ENCODE assay signal across 25 mouse cellular contexts in genomic region chr3:149090103-149090502, GRCm38 (mm10).
A peak's percentile ranks its signal among the peaks of the same experiment; 100 is the strongest.
DNase-seq lines count a peak whose midpoint lies in the region; ATAC-seq lines count a peak whose summit lies in the region.
"Had no signal": no experiment of that assay in that cellular context is flagged by ENCODE, and none has a peak within 500 bp of the region (broad histone marks: within the 10 kb centered on the region; RNA-seq: fewer than 3 reads in every experiment).

No protein-coding gene starts in this region.

- H3K36me3 ChIP-seq in midbrain, embryonic 11.5 days (ENCODE audit: control insufficient read depth, insufficient read depth, low read length) = no peaks in the 10 kb centered on the region
- no peaks in the 10 kb centered on the region for H3K36me3 ChIP-seq in midbrain, embryonic 16.5 days (ENCODE audit: control insufficient read depth, insufficient read depth, low read length)
- H3K36me3 ChIP-seq in neural tube, embryonic 13.5 days = no peaks in the 10 kb centered on the region
- H3K36me3 ChIP-seq: heart, embryonic 12.5 days; limb, embryonic 13.5 days; liver, embryonic 12.5 days; stomach, embryonic 15.5 days had no signal

- no peaks in the 10 kb centered on the region for H3K9me3 ChIP-seq in midbrain, embryonic 11.5 days (ENCODE audit: control insufficient read depth, low read length)
- H3K9me3 ChIP-seq in midbrain, embryonic 16.5 days (replicated peaks; ENCODE audit: control insufficient read depth, low read length, poor library complexity, severe bottlenecking) = no peaks in the 10 kb centered on the region
- H3K9me3 ChIP-seq in neural tube, embryonic 13.5 days = no peaks in the 10 kb centered on the region
- H3K9me3 ChIP-seq: heart, embryonic 12.5 days; limb, embryonic 13.5 days; liver, embryonic 12.5 days; stomach, embryonic 15.5 days had no signal

- H3K9ac ChIP-seq in midbrain, embryonic 11.5 days (ENCODE audit: low read length) = no peak overlapping the region
- no peak overlapping the region for H3K9ac ChIP-seq in midbrain, embryonic 16.5 days (ENCODE audit: low read depth, low read length)
- H3K9ac ChIP-seq in neural tube, embryonic 13.5 days = no peak overlapping the region
- H3K9ac ChIP-seq: heart, embryonic 12.5 days; limb, embryonic 13.5 days; liver, embryonic 12.5 days; stomach, embryonic 15.5 days had no signal

- H3K4me3 ChIP-seq in midbrain, embryonic 11.5 days (ENCODE audit: low read depth, low read length) = no peak overlapping the region
- no peak overlapping the region for H3K4me3 ChIP-seq in midbrain, embryonic 16.5 days (ENCODE audit: low read depth, low read length)
- no peak overlapping the region for H3K4me3 ChIP-seq in neural tube, embryonic 13.5 days
- H3K4me3 ChIP-seq: heart, embryonic 12.5 days; limb, embryonic 13.5 days; liver, embryonic 12.5 days; stomach, embryonic 15.5 days had no signal

- H3K4me2 ChIP-seq in midbrain, embryonic 11.5 days = no peak overlapping the region
- no peak overlapping the region for H3K4me2 ChIP-seq in midbrain, embryonic 16.5 days (ENCODE audit: low read length)
- no peak overlapping the region for H3K4me2 ChIP-seq in neural tube, embryonic 13.5 days
- H3K4me2 ChIP-seq: heart, embryonic 12.5 days; limb, embryonic 13.5 days; liver, embryonic 12.5 days; stomach, embryonic 15.5 days had no signal

- WGBS in midbrain, embryonic 11.5 days = 64% methylated on average over 5 of the region's 5 CpGs
- 62% methylated on average over 5 of the region's 5 CpGs for WGBS in midbrain, embryonic 16.5 days
- 23% methylated on average over 5 of the region's 5 CpGs for WGBS in neural tube, embryonic 13.5 days

- peak; percentile 45 for DNase-seq in embryo, embryonic 10 days (ENCODE audit: low spot score)
- no peak for DNase-seq in embryo, embryonic 9.5 days (ENCODE audit: extremely low spot score)
- peak; percentile 87 for DNase-seq in midbrain, embryonic 11.5 days (ENCODE audit: low spot score, missing footprints)
- peak; percentile 53 for DNase-seq in forelimb bud, embryonic 11.5 days (ENCODE audit: low read depth, low spot score)
- no peak for DNase-seq in kidney, postnatal 10 days
- no peak for DNase-seq in adrenal gland, adult 18-20 months (ENCODE audit: low spot score in 2 of 2)
- DNase-seq: adrenal gland, postnatal 10 days; cerebellum, adult 2 months; gastrocnemius, postnatal 14 days; heart, adult 18-20 months; heart, postnatal 10 days; kidney, adult 2 months; lung, adult 18-20 months; lung, postnatal 10 days; midbrain, embryonic 14.5 days; right cerebral cortex, adult 18-20 months; thymus, postnatal 36 days had no signal

- peaks cover 21% of the 10 kb centered on the region for H3K4me1 ChIP-seq in midbrain, embryonic 11.5 days (ENCODE audit: control insufficient read depth, insufficient read depth, low read length)
- H3K4me1 ChIP-seq in midbrain, embryonic 16.5 days (ENCODE audit: control insufficient read depth, insufficient read depth, low read length) = peaks cover 6% of the 10 kb centered on the region
- peaks cover 25% of the 10 kb centered on the region for H3K4me1 ChIP-seq in neural tube, embryonic 13.5 days (replicated peaks)

- ATAC-seq in midbrain, embryonic 11.5 days (ENCODE audit: low FRiP score) = no peak
- ATAC-seq in midbrain, embryonic 16.5 days = no peak
- 0 out of 2 replicates have a peak, but pooled peaks have one; percentile 28 for ATAC-seq in neural tube, embryonic 13.5 days (ENCODE audit: low read depth)
- ATAC-seq: activated CD4-positive, CD25-positive, alpha-beta regulatory T cell, adult 4 months; liver, embryonic 12.5 days had no signal

- H3K27me3 ChIP-seq in midbrain, embryonic 11.5 days (ENCODE audit: control insufficient read depth, insufficient read depth, low read length) = no peaks in the 10 kb centered on the region
- H3K27me3 ChIP-seq in midbrain, embryonic 16.5 days (ENCODE audit: control insufficient read depth, insufficient read depth, low read depth, low read length) = no peaks in the 10 kb centered on the region
- peaks cover 5% of the 10 kb centered on the region; the same call in 1 of the 2 replicates for H3K27me3 ChIP-seq in neural tube, embryonic 13.5 days
- H3K27me3 ChIP-seq: heart, embryonic 12.5 days; stomach, embryonic 15.5 days had no signal

- H3K27ac ChIP-seq in midbrain, embryonic 11.5 days (ENCODE audit: low read depth, low read length) = no peak overlapping the region
- H3K27ac ChIP-seq in midbrain, embryonic 16.5 days (ENCODE audit: low read length) = no peak overlapping the region
- H3K27ac ChIP-seq in neural tube, embryonic 13.5 days (replicated peaks) = no peak overlapping the region
- H3K27ac ChIP-seq: kidney, postnatal 0 days; limb, embryonic 13.5 days; liver, embryonic 12.5 days; stomach, embryonic 15.5 days had no signal

Comparison
In these comparisons a context has a peak if more than half of its experiments do, and no peak if none do; other contexts are left out.
1. DNase-seq: peak in embryo, embryonic 10 days (single experiment), midbrain, embryonic 11.5 days (single experiment) and forelimb bud, embryonic 11.5 days (single experiment); none in embryo, embryonic 9.5 days (single experiment), kidney, postnatal 10 days (single experiment) and adrenal gland, adult 18-20 months (0 of 2).